Mouse (Mus musculus) heart, adult 2 months (tissue): ENCODE data around the gene Prr3.

Experiments
- CTCF ChIP-seq: fragments of 200-600 bp; IDR thresholded peaks from 2 replicates; pipeline ENCODE4 v1.8.1; 2022; ENCODE audit warnings: antibody characterized with exemption, mild to moderate bottlenecking, moderate library complexity
- POLR2A ChIP-seq: fragments of 200-500 bp; IDR thresholded peaks from 2 replicates; pipeline ENCODE4 v1.6.1; 2011; ENCODE audit warnings: mild to moderate bottlenecking, low read depth, low read length, control low read depth; ENCODE audit not compliant: insufficient read depth

- TF ChIP-seq CTCF = no peak
- TF ChIP-seq POLR2A = peak; percentile 96
These were observed 14.3 kb upstream of the Prr3 start for GRCm38 (mm10) chr17:35994175-35994878.
